In the genomic region with DNA sequence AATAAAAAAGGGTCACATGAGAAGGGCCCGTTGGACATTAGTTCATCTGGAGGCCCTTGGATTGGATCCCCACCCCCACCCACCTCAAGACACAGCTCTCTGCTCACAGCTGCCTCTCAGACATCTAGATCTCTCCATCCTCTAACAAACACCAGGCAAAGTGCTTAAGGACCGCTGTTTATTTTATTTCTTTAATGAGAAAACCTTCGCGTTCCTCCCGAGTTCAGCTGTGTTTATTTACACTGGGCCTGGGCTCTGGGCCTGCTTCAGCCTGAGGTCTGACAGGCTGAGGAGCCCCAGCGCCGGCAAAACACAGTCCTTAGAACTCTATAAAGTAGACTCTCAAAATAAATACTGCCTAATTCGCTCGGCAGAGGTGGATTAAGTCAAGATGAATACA, we compare ENCODE assay signal across 12 mouse cellular contexts.
DNase-seq lines count a peak whose midpoint lies in the region; ATAC-seq and TF ChIP-seq lines count a peak whose summit lies in the region.
"Had no signal": no experiment of that assay in that cellular context is flagged by ENCODE, and none has a peak within 500 bp of the region (broad histone marks: within the 10 kb centered on the region; RNA-seq: fewer than 3 reads in every experiment).

No protein-coding gene starts in this region.

- H3K4me2 ChIP-seq in kidney, embryonic 16.5 days (replicated peaks; ENCODE audit: low read depth, low read length) = peak overlapping the region; percentile 42
- no peak overlapping the region for H3K4me2 ChIP-seq in embryonic facial prominence, embryonic 12.5 days (replicated peaks)
- H3K4me2 ChIP-seq in limb, embryonic 14.5 days (replicated peaks; ENCODE audit: low read depth, low read length, severe bottlenecking) = no peak overlapping the region
- H3K4me2 ChIP-seq: hindbrain, embryonic 15.5 days had no signal

- no peak for DNase-seq in kidney, adult 8-10 months
- DNase-seq in NIH3T3 (ENCODE audit: low read depth) = peak; percentile 22
- peak; percentile 39 for DNase-seq in limb, embryonic 14.5 days (ENCODE audit: low spot score)
- DNase-seq in ovary, adult 18-20 months (ENCODE audit: low spot score) = no peak
- DNase-seq in layer of hippocampus, postnatal 25 days (ENCODE audit: extremely low spot score in 1 of 2, low spot score in 1 of 2) = no peak
- DNase-seq: heart, adult 2 months; thymus, postnatal 36 days had no signal

- no peaks in the 10 kb centered on the region for H3K36me3 ChIP-seq in kidney, embryonic 16.5 days (ENCODE audit: insufficient read depth, low read length)
- H3K36me3 ChIP-seq in embryonic facial prominence, embryonic 12.5 days = no peaks in the 10 kb centered on the region
- H3K36me3 ChIP-seq in limb, embryonic 14.5 days (ENCODE audit: control insufficient read depth, insufficient read depth, low read length) = no peaks in the 10 kb centered on the region
- H3K36me3 ChIP-seq: hindbrain, embryonic 15.5 days had no signal

- H3K9me3 ChIP-seq in kidney, embryonic 16.5 days (ENCODE audit: low read length) = no peaks in the 10 kb centered on the region
- no peaks in the 10 kb centered on the region for H3K9me3 ChIP-seq in embryonic facial prominence, embryonic 12.5 days
- H3K9me3 ChIP-seq in limb, embryonic 14.5 days (ENCODE audit: control insufficient read depth, low read length) = no peaks in the 10 kb centered on the region
- H3K9me3 ChIP-seq: hindbrain, embryonic 15.5 days had no signal

- peak overlapping the region; percentile 84 for H3K27ac ChIP-seq in kidney, embryonic 16.5 days (ENCODE audit: low read length)
- peak overlapping the region; percentile 82 for H3K27ac ChIP-seq in embryonic facial prominence, embryonic 12.5 days
- 0 out of 2 replicates have a peak overlapping the region, but pooled peaks have one; percentile 0 for H3K27ac ChIP-seq in limb, embryonic 14.5 days (replicated peaks; ENCODE audit: low read depth, low read length)
- H3K27ac ChIP-seq: heart, adult 2 months; hindbrain, embryonic 15.5 days had no signal

- WGBS in kidney, embryonic 16.5 days = 5% methylated on average over 9 of the region's 9 CpGs
- WGBS in embryonic facial prominence, embryonic 12.5 days = 2% methylated on average over 9 of the region's 9 CpGs
- 5% methylated on average over 9 of the region's 9 CpGs for WGBS in limb, embryonic 14.5 days

- no peak for TF ChIP-seq POLR2A in limb, embryonic 14.5 days (IDR thresholded peaks at IDR 0.05; ENCODE audit: borderline replicate concordance, extremely low read depth, insufficient read depth, insufficient read length)

- H3K27me3 ChIP-seq in kidney, embryonic 16.5 days (ENCODE audit: insufficient read depth, low read length) = no peaks in the 10 kb centered on the region
- H3K27me3 ChIP-seq in embryonic facial prominence, embryonic 12.5 days = 0 out of 2 replicates have a peak, but pooled peaks cover 2% of the 10 kb centered on the region
- 0 out of 2 replicates have a peak, but pooled peaks cover 7% of the 10 kb centered on the region for H3K27me3 ChIP-seq in limb, embryonic 14.5 days (ENCODE audit: control insufficient read depth, insufficient read depth, low read length)
- H3K27me3 ChIP-seq: hindbrain, embryonic 15.5 days had no signal

- H3K4me1 ChIP-seq in kidney, embryonic 16.5 days (ENCODE audit: insufficient read depth, low read length) = peaks cover 20% of the 10 kb centered on the region
- peaks cover 27% of the 10 kb centered on the region for H3K4me1 ChIP-seq in embryonic facial prominence, embryonic 12.5 days
- H3K4me1 ChIP-seq in limb, embryonic 14.5 days (ENCODE audit: control insufficient read depth, insufficient read depth, low read length) = peaks cover 15% of the 10 kb centered on the region

- 0 out of 2 replicates have a peak, but pooled peaks have one; percentile 41 for ATAC-seq in kidney, embryonic 16.5 days (ENCODE audit: low FRiP score, low TSS enrichment)
- ATAC-seq in embryonic facial prominence, embryonic 12.5 days (ENCODE audit: insufficient number of reproducible peaks, insufficient read depth, low FRiP score, low TSS enrichment) = peak; percentile 79; the same call in 1 of the 2 replicates
- peak; percentile 60 for ATAC-seq in limb, embryonic 14.5 days (ENCODE audit: low FRiP score, low read depth)
- ATAC-seq in activated CD4-positive, CD25-positive, alpha-beta regulatory T cell, adult 4 months = no peak
- ATAC-seq: lung, postnatal 0 days had no signal

- H3K4me3 ChIP-seq in kidney, embryonic 16.5 days (ENCODE audit: low read length) = peak overlapping the region; percentile 36
- no peak overlapping the region for H3K4me3 ChIP-seq in embryonic facial prominence, embryonic 12.5 days
- H3K4me3 ChIP-seq in limb, embryonic 14.5 days (replicated peaks; ENCODE audit: low read length) = no peak overlapping the region
- H3K4me3 ChIP-seq: heart, adult 2 months; hindbrain, embryonic 15.5 days had no signal

- H3K9ac ChIP-seq in kidney, embryonic 16.5 days (replicated peaks; ENCODE audit: low read length) = peak overlapping the region; percentile 55; the same call in 1 of the 2 replicates
- H3K9ac ChIP-seq in embryonic facial prominence, embryonic 12.5 days = no peak overlapping the region
- H3K9ac ChIP-seq in limb, embryonic 14.5 days (ENCODE audit: low read depth, low read length, severe bottlenecking) = no peak overlapping the region
- H3K9ac ChIP-seq: hindbrain, embryonic 15.5 days had no signal

Comparison
In these comparisons a context has a peak if more than half of its experiments do, and no peak if none do; other contexts are left out.
1. H3K27ac ChIP-seq: peak in every context shown above with its lines; median percentile 84 in kidney, embryonic 16.5 days; 82 in embryonic facial prominence, embryonic 12.5 days; 0 in limb, embryonic 14.5 days.
2. DNase-seq: peak in NIH3T3 (single experiment) and limb, embryonic 14.5 days (single experiment); none in kidney, adult 8-10 months (0 of 2), ovary, adult 18-20 months (single experiment) and layer of hippocampus, postnatal 25 days (0 of 2).